Mouse (Mus musculus) c-Kit-positive CD71-negative TER-119-negative erythroid progenitor cells, embryonic 14.5 days (primary cell): ENCODE measurements around the gene Frmd6.

ENCODE experiments used
- DNase-seq: peaks from one replicate; pipeline ENCODE4 v3.0.0-alpha.2; 2013; ENCODE audit warnings: low read depth

Frmd6 gene

DNA sequence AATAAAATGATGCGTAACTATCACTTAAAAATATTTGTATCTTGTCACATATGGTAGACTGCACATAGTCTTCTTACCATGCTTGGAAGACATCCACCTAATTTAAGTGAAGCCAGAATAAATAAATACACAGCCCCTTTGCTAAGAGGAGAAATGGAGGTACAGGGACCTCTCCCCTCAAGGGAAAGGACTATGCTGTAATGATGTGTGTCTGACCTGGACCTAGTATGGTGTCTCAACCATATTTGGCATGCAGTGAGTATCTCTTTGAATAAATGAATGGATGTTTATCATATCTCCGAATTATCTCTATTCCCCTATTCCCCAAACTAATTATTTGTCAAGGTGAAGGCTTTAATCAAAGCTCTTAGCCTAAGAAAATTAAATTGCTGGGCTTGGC is 15.4 kb upstream of the Frmd6 start:
- DNase-seq, result no peak

DNA sequence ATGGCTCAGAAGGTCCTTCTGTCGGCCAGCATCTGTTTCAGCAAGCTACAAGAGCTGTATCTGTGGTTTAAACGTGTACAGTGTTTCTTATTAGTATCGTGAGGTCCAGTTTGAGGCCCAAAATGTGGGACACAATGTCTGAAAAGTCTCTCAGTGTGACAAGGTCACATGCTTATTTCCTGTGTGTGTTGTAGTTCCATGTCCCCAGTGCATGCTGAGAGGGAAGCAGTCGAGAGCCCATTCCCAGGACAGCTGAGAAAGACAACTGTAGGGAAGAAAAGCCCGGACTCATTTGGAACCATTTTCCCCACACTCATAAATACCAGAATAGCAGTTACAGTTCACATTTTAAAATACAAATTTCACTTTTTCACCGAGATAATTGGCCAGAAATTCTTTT is 13.5 kb upstream of the Frmd6 start:
- no peak for DNase-seq

DNA sequence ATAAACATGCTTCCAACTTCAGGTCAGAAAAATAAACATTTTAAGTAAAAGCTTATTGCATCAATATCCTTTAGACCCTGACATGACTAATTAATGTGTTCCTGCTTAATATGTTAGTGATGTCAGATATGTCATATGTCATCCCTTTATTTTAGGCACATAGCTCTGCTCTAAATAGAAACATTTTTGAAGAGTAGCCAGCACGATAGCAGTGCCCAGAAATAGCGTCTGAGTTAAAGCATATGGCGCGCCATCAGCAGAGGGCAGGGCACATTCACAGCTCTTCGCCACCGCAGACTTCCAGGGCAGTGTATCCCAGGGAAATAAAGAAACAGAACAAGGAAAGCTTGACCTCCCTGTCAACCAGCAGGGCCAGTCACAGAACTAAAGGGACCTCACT is 13.1 kb upstream of the Frmd6 start:
- no peak for DNase-seq

DNA sequence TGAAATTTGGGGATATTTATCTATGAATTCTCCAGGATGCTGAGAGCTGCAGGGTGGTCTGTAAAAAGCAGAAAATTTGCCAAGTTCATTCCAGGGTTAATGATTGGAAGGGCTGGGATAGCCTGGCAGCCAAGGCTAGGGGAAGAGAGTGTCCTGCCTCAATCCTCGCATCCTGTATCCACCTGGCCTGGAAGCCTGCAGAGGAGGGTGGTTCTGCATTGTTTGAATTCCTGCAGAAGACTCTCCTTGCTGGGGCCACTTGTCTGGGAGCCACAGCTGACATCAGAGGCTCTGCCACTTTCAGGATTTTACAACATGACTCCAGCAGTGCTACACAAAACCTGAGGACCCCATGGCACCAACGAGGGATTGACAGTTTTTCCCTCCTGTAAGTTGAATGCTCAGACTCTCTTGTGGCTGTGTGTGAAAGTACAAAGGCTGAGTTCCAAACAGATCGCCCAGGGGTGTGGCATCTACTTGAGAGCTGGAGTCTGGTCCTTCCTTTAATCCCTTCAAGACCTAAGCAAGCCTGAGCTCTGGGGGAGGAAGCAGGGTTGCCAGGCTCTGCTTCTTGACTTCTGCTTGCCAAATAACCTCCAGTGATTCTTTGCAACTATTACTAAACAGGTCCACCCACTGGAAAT is 12.4 kb upstream of the Frmd6 start:
- no peak for DNase-seq

DNA sequence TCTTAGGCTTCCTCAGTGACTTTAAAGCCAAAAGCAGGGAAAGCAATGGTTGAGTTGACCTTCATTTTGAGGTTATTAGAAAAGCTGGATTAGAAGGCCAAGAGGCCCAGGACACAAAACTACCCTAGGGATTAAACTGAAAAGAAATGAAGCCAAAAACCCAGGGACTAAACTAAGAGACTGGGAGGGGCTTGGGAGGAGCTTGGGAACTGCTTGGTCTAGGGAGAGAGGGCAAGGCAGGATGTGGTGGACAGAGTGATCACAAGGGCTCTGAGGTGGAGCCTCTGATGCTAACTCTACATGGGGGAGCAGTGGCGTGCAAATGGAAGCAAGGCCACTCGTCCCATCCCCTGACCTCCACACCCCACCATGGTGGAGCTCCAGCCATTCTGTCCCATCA is 8.6 kb upstream of the Frmd6 start:
- no peak for DNase-seq

DNA sequence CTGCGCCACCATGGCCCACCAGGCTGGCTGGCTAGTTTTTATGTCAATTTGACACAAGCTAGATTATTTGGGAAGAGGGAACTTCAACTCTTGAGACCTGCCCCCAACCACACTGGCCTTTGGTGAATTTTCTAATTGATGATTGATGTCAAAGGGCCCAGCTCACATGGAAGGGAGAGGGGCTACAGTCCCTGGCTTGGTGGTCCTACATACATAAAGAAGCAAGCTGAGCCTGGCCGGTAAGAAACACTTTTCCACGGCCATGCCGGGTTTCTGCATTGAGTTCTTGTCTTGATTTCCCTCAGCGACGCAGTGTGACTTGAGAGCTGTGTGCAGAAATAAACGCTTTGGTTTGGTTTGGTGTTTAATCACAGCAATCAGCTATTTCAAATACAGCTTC is 1.3 kb upstream of the Frmd6 start:
- no peak for DNase-seq

DNA sequence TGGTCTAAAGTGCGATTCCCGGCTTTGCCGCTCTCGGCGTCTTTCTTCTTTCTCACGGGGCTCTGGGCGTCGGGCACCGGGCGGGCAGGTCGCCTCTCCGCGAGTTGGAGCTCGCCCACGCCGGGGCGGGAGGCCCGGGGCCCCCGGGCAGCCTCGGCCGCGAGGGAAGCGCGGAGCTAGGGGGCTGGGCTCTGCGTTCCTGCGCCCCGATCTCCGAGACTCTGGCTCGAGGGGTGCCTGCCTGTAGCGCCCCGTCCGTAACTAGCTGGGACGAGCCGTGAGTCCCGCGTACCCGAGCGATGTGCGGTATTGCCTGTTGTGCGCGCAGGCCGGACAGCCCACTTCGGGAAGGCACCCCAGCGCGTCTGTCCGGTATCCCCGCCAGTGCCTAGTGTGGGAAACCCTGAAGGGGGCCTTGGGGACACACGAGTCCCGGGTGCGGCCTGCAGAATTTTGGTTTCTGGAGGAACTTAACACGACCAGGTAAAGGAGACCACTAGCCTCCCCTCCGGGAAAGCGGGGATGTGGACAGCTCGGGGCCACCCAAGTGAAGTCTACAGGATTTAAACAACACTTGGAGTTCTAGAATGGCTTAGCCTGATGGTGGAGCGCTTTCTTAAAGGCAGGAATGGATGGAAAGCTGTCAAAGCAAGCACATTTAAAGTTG is 470 bp downstream of the Frmd6 start:
- no peak for DNase-seq

DNA sequence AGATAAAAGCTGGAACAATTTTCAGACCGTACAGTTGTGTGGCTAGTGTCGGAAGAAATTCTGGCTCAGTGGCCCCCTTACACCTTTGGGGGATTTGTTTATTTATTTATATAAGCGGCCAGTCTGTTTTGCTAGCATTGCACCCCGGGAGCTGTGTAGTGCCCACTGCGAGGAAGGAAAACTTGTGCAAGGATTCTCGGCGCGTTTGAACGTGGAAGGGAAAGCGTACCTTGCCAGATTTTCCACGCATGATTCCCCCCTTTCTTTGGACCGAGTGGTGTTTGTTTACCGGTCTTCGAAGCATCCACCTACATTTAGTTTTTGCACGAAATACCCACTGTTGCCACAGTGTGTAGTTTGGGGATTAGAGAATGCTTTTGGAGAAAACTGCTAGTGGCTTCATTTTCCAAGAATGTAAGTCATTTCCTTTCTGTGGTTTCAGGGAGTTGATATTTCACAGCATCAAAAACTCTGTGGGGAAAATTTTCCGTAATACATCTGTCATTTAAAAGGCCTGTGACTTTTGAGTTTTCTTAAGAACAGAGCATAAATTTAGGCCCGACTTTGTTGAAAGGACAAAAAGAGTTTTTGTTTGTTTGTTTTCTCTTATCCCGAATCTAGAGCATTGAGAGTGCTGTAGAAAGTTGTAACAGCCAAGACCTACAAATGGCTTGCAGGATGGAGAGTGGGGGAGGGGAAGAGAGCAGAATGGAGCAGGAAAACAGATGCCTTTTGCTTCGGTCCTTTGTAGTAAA is 1.2 kb downstream of the Frmd6 start:
- no peak for DNase-seq

DNA sequence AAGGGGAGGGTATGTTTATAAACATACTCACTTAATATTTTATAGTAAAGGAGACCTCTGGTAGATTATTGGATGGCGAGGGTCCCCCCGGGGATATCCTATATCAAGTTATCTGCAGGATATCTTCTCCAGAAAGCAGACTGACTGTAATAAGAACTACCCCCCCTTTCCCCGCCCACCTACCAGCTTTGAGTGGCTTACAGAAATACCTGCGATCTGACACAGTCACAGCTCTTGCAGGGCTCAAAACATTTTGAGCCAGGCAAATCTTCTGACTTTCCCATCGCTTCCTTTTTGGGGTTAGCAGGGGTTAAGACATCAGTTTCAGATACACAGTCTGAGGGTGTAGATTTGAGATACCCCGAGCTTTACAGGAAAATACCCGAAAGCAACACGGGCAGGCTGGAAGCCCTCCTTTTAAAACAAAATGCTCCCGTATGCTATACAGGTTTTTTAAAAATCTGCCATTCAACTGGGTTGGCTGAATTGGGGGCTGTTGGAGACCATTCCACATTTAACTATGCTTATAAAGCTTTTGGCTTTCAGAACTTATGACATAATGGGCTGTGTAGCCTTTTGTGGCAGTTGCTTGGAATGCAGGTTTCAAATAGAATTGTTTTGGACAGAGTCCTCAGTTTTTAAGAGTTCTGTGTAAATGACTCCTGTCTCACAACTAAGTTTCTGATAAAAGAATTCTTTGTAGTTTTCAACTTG is 2.0 kb downstream of the Frmd6 start:
- DNase-seq, result no peak

DNA sequence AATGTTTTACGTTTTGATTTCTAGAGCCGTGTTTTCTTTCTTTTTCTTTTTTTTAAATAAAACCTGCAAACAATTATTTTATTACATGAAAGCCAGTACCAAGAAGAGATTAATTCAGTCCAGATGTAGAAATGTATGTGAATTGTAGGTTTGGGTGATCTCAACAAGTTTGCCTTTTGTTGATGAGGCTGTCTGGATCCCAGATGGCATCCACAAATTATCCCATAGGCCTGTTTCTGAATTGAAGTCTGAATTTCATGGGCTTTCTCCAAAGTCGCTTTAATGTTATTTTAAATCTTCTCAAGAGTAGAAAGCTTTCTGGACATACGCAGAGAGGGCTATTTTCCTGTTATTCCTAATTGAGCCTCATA is 2.6 kb downstream of the Frmd6 start:
- DNase-seq, result no peak

DNA sequence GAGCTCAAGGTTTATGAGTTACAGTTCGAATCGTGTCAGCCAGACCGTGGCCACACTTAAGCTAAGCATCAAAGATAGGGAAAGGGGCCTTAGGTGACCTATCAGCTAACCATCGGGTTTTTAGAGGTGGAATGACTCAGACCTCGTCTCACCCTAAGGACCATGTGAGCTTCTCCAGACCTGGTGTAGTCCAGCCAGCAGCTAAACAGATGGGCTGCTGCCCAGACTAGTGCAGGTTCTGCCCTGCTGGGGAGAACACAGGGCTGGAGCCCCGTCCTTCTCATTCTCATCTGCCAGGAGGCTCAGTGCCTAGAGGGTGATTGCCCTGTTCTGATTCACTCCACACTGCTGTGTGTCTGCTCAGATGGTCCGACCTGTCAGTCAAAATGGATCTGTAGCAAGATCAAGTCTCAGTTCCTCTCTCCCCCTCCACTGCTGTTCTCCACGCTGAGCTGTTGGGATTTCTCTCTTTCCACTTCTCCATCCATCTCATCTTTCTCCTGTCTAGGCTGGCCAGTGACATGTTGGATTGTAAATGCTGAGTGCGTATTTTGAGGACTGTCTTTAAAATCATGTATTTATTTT is 5.8 kb downstream of the Frmd6 start:
- no peak for DNase-seq

DNA sequence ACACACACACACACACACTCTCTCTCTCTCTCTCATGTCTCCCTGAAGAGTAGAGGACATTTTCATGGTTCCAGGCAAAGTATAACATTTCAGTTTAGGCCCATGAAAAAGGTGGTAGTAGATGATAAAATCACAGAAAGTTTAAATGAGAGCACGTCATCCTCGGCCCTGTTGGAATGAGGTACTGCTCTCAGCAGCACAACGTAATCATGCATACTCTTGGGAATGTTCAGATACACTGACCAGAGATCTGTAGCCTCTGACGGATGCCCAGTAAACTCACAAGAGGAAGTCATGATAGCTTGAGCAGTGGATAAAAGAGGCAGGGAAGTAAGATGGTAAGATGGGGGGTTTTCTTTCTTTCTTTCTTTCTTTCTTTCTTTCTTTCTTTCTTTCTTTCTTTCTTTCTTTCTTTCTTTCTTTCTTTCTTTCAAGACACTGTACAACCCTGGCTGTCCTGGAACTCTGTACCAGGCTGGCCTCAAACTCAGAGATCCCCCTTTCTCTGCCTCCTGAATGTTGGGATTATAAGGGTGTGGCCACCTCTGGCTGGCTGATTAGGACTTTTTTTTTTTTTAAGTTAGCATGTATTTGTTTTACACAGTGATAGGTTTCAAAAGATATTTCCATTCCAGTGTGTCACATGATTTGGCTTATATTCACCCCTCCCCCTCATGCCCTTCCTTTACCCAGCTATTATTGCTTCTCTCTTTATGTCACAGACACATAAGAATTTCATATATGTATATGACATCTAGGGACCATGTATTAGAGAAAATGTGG is 7.1 kb downstream of the Frmd6 start:
- no peak for DNase-seq

DNA sequence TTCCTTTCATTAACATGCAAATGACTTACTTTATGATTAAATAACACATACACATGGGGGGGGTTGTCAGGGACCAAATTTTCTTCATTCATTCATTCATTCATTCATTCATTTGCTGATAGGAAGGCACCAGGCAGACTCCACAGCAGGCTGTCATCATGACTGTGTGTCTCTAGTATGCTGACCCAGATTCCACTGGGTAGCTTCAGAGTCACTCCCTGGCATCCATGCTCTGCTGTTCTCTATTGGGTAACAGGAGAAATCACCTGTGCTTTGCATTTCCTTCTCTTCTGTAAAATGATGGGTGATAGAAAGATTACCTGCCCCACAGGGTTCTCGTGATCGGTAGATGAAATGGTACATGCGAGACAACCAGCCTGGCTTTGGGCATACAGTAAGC is 7.7 kb downstream of the Frmd6 start:
- DNase-seq, result no peak

DNA sequence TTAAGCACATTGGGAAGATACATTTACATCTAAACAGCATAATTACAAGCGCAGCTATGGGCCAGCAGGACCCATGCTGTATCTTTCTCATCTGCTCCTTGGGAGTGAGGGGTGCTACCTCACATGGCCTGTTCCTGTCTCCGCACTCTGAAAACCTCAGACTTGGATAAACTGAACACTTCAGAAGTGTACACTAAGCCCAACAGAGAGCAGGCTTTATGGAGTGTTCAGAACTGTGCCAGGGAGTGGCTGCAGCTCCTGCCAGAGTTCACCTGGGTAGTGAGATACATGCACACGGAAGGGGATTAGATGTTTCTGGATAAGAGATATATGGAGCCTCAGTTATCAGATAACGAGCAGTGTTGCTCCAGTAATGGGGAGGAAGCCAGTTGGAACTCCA is 8.7 kb downstream of the Frmd6 start:
- no peak for DNase-seq

DNA sequence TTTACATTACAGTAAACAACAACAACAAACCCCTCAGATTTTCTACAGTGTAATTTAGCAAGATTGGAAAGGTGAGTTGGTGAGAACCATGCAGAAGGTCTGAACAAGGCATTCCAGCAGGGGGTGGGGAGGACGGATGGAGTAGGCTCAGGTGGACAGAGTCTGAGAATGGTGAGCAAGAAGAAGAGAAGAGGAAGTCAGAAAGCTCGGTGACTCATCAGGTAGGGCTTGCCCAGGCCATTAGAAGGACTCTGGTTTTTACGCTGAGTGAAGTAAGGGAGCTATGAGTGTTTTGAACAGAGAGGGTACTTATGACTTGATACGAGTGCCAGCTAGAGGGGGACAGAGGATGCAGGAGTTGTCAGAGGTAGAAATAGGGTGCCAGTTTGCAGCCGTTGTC is 9.7 kb downstream of the Frmd6 start:
- DNase-seq, result no peak

DNA sequence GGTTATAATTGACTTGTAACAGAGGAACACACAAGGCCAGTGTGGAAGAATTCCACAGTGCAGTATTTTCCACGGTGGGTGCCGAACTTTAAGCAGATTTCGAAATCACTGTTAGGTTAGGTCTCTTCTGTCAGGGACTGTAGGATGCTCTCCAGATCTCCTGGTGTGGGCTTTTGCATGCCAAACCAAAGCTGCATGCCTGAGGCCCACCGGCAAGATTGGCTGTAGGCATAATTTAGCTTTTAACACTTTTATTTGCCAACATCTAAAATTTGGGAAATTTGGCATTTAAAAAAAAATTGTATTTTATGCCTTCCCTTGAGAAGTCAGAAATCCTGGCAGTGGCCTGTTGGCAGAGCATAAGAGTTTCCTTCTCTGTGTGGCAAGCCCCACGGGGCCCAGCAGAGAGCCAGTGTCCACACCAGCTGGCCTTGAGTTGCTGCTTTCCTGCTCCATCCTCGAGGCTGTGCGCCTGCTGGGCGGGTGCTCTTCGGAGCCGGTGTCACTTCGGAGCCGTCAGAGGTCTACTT is 12.5 kb downstream of the Frmd6 start:
- DNase-seq, result no peak

DNA sequence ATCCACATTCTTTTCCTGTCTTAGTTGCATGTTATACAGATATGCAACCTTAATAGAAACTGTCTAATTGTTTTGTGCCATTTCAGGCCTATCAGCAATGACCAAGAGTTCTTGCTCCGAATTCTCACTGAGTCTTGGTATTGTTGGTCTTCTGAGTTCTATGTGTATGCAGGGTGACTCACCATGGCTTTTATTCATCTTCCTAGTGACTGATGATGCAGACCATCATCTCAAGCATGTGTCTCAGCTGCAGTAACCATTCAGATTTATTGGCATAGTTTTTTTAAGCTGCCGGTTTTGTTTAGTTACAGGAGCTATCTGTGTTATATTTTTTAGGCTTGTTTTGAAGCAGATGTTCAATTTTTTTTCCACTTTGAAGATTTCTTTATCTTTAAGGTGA is 20.1 kb downstream of the Frmd6 start:
- DNase-seq, result no peak

DNA sequence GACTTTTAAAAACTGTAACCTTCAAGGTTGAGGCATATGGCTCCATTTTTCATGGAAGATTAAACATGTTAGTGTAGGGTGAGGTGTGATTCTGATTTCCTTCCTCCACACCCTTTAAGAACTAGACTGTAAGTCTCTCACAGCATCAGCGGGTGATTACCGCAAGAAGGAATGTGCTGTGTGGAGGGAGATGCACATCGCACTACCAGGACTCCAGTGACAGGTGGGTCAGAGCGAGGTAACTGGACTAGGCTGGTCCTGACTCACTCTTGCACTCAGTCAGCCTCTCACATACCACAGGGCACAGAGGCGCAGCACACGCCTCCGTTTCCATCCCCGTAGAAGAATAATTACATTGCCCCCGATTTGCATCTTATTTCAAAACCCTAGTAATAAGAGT is 23.7 kb downstream of the Frmd6 start:
- no peak for DNase-seq

DNA sequence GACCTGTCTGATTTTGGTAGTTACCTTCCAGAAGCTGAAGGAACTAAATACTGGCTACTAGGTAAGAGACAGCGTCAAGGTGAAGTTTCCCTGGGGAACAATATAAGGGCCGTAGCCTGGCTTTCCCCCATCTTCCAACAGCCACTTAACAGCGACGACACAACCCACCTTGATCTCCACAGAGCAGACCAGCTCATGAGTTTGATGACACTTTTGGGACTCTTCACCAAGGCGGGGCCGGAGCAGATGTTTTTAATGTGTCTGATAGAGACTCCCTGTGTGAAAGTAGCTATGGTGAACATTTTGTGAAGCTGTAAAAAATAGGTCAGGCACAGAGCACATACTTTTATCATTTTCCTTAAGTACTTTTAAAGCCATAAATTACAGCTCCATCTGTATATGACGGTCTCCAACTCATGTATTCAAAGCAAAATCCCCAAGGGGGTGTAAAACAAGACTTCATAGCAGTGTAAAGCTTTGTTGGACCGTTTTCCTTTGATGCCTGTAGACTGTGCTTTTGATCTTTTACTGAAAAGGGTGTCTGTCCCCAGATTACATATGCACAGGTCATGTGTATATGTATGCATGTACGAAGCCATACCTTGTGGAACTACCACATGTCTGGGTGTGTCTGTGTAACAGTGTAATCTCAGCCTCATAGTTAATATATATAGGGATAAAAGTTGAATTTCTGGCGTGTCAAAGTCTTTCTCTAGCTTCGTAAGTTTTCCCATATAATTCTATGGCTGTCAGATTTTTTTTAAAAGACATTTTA is 24.4 kb downstream of the Frmd6 start:
- no peak for DNase-seq

DNA sequence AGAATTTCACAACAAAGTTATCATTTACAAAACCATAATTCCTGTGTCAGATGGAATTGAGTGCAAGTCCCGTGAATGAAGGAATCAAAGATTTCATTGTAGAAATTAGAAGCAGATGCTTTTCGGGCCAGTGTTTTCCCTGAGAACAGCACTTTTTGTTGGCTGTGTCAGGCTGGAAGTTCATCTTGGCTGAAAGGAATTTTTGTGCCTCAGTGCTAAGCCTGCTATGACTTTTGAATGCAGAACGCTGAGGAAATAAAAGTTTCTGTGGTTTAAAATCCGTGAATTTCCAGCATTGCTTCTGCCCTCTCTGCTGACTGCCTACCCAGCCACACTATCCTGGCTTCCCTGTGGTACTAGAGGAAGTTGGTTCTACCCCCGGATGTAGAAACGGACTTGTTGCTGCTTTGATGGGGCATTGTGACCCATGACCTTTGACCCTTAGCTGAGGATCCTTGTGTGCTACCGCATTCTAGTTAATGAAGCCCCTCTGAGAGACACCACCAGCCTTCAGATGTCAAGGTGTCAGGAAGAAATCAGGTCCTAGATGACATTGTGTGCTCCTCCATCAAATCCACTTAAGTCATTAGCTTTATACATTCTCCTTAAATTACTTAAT is 26.1 kb downstream of the Frmd6 start:
- no peak for DNase-seq
